Mouse (Mus musculus): ENCODE data around the gene Zmynd8. TPM values are rescaled to one million over a fixed set of nuclear protein-coding genes. Genes with fewer than 3 reads are reported as not detected.
A peak's percentile ranks its signal among the peaks of the same experiment; 100 is the strongest.

Zmynd8 gene
- total and polyA plus RNA-seq, 3 experiments: 30.3 to 89.2 (median 41.6) TPM

- Histone ChIP-seq H3K4me1 (ENCODE audit: control insufficient read depth in 1 of 2, insufficient read depth in 2 of 2, low read length in 2 of 2) (peaks cover 9 to 29% of the 10 kb centered on the region in 2 experiments), H3K27ac (ENCODE audit: control insufficient read depth, low read depth, low read length) (peak overlapping the region; percentile 21; the same call in 1 of the 2 replicates)
- no peak for TF ChIP-seq CTCF (IDR thresholded peaks at IDR 0.05 in 2 of 3, conservative IDR thresholded peaks at IDR 0.05 in 1 of 3; ENCODE audit: control insufficient read depth in 1 of 3, insufficient read depth in 1 of 3, low read depth in 2 of 3, low read length in 3 of 3, poor library complexity in 1 of 3, severe bottlenecking in 1 of 3)
- no peak for TF ChIP-seq ZKSCAN1 (IDR thresholded peaks at IDR 0.05; ENCODE audit: low read depth, low read length)
- TF ChIP-seq SMC3 (IDR thresholded peaks at IDR 0.05; ENCODE audit: low read depth, low read length): no peak
- no peak for TF ChIP-seq ZNF384 (IDR thresholded peaks at IDR 0.05; ENCODE audit: low read depth, low read length)
- no peak for TF ChIP-seq POLR2A (IDR thresholded peaks at IDR 0.05; ENCODE audit: control insufficient read depth in 1 of 2, insufficient read depth in 1 of 2, low read depth in 1 of 2, low read length in 2 of 2, poor library complexity in 1 of 2)
- TF ChIP-seq ELF1 (IDR thresholded peaks at IDR 0.05; ENCODE audit: low read depth, low read length): 0 out of 2 replicates have a peak, but pooled peaks have one; percentile 22
- no peak for TF ChIP-seq MAFK (IDR thresholded peaks at IDR 0.05; ENCODE audit: borderline replicate concordance, low read depth, low read length)
These were observed 49.2 kb upstream of the Zmynd8 start for GRCm38 (mm10) chr2:165948007-165948406.

GRCm38 (mm10) chr2:165946046-165946564 is 47.3 kb upstream of the Zmynd8 start:
- TF ChIP-seq BHLHE40 (IDR thresholded peaks at IDR 0.05; ENCODE audit: borderline replicate concordance, low read depth, low read length): no peak
- no peak for TF ChIP-seq CTCF (IDR thresholded peaks at IDR 0.05 in 2 of 3, conservative IDR thresholded peaks at IDR 0.05 in 1 of 3; ENCODE audit: control insufficient read depth in 1 of 3, insufficient read depth in 1 of 3, low read depth in 2 of 3, low read length in 3 of 3, poor library complexity in 1 of 3, severe bottlenecking in 1 of 3)
- TF ChIP-seq ELF1 (IDR thresholded peaks at IDR 0.05; ENCODE audit: low read depth, low read length): no peak
- no peak for TF ChIP-seq MAFK (IDR thresholded peaks at IDR 0.05; ENCODE audit: borderline replicate concordance, low read depth, low read length)
- no peak for TF ChIP-seq ZC3H11A (IDR thresholded peaks at IDR 0.05; ENCODE audit: low read depth, low read length)
- TF ChIP-seq ZMIZ1 (IDR thresholded peaks at IDR 0.05; ENCODE audit: low read depth, low read length): no peak
- no peak for TF ChIP-seq CHD1 (IDR thresholded peaks at IDR 0.05; ENCODE audit: low read depth, low read length)
- no peak for TF ChIP-seq POLR2A (IDR thresholded peaks at IDR 0.05; ENCODE audit: control insufficient read depth in 1 of 2, insufficient read depth in 1 of 2, low read depth in 1 of 2, low read length in 2 of 2, poor library complexity in 1 of 2)
- no peak for TF ChIP-seq MAZ (IDR thresholded peaks at IDR 0.05; ENCODE audit: low read depth, low read length)
- Histone ChIP-seq H3K4me1 (ENCODE audit: control insufficient read depth in 1 of 2, insufficient read depth in 2 of 2, low read length in 2 of 2) (peaks cover 3 to 19% of the 10 kb centered on the region in 2 experiments; a peak in 3 of 4 replicates), H3K9me3 (replicated peaks; ENCODE audit: insufficient read depth, low read length) (no peaks in the 10 kb centered on the region), H3K4me3 (ENCODE audit: control insufficient read depth in 1 of 2, insufficient read depth in 1 of 2, low read depth in 2 of 2, low read length in 2 of 2) (no peak overlapping the region), H3K9ac (ENCODE audit: control insufficient read depth, low read depth, low read length, poor library complexity, severe bottlenecking) (no peak overlapping the region), H3K27ac (ENCODE audit: control insufficient read depth, low read depth, low read length) (no peak overlapping the region), H3K27me3 (ENCODE audit: control insufficient read depth in 1 of 2, insufficient read depth in 2 of 2, low read length in 2 of 2) (no peaks in the 10 kb centered on the region), H3K79me2 (ENCODE audit: control insufficient read depth, insufficient read depth, low read length, poor library complexity) (no peaks in the 10 kb centered on the region), H3K36me3 (ENCODE audit: control insufficient read depth in 1 of 2, insufficient read depth in 2 of 2, low read length in 2 of 2) (peaks cover 0 to 10% of the 10 kb centered on the region in 2 experiments; a peak in 2 of 4 replicates)
- DNase-seq (ENCODE audit: low read depth, low spot score): no peak

More at GRCm38 (mm10) chr2:165948007-165948406, 49.2 kb upstream of the Zmynd8 start:
- Histone ChIP-seq H3K4me3 (ENCODE audit: control insufficient read depth in 1 of 2, insufficient read depth in 1 of 2, low read depth in 2 of 2, low read length in 2 of 2) (no peak overlapping the region), H3K9ac (ENCODE audit: control insufficient read depth, low read depth, low read length, poor library complexity, severe bottlenecking) (no peak overlapping the region), H3K9me3 (replicated peaks; ENCODE audit: insufficient read depth, low read length) (no peaks in the 10 kb centered on the region), H3K27me3 (ENCODE audit: control insufficient read depth in 1 of 2, insufficient read depth in 2 of 2, low read length in 2 of 2) (no peaks in the 10 kb centered on the region), H3K79me2 (ENCODE audit: control insufficient read depth, insufficient read depth, low read length, poor library complexity) (no peaks in the 10 kb centered on the region), H3K36me3 (ENCODE audit: control insufficient read depth in 1 of 2, insufficient read depth in 2 of 2, low read length in 2 of 2) (peaks cover 0 to 17% of the 10 kb centered on the region in 2 experiments; a peak in 2 of 4 replicates)
- DNase-seq (ENCODE audit: low read depth, low spot score): peak; percentile 43

All from MEL (cell line).